Mouse (Mus musculus): ENCODE data around the gene Zfp991. TPM values are rescaled to one million over a fixed set of nuclear protein-coding genes. Genes with fewer than 3 reads are reported as not detected.
"Not testable (repeated sequence)": the region's sequence is repeated elsewhere in the genome, so short reads cannot be mapped to it uniquely, and the experiment has no call there.

The Zfp991 gene
- polyA plus RNA-seq (2014; fragmentation: Nextera tagmentation; extraction: Ambion mirVana), result 11.5 and 13.3 TPM in 2 replicates

DNA sequence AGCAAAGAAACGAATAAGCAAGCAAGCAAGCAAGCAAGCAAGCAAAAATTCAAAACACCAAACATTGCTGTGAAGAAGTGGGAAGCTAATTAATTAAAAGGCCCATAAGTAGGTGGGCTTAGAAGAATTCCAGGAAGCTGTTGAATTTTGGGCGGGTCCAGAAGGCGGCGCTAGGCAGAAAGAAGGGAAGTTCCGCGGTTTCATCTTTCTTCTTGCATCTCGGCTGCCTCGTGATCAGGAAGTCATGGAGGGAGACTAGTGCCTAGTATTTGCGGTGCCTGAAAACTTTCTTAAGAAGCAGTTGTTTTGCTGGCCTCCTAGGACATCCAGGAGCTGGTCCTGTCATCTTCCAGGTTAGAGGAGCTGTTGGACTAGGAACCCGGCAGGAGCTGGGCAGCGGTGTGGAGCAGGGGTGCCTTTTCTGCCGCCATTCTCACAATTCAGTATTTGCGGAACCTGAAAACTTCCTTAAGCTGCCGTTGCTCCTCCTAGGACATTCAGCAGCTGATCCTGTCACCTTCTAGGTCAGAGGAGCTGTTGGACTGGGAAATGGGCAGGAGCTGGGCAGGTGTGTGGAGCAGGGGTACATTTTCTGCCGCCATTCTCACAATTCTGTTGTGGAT is at the start of gene Zfp991:
Gene Zfp991 (plus strand): TSS at position 202 of the 623 bp plus-strand sequence.
- peak within 1 kb of the TSS; percentile 21; the same call in 1 of the 2 replicates for H3K4me3 ChIP-seq (ENCODE audit: low read length)
- not testable (repeated sequence) for H3K27ac ChIP-seq (ENCODE audit: low read depth, low read length); H3K9me3 ChIP-seq (ENCODE audit: control insufficient read depth, low read length); H3K4me1 ChIP-seq (ENCODE audit: control insufficient read depth, insufficient read depth, low read length); H3K27me3 ChIP-seq (ENCODE audit: control insufficient read depth, insufficient read depth, low read length); H3K9ac ChIP-seq (ENCODE audit: low read depth, low read length); ATAC-seq (ENCODE audit: low FRiP score, low TSS enrichment); H3K36me3 ChIP-seq (ENCODE audit: control insufficient read depth, insufficient read depth, low read length)
- peak within 1 kb of the TSS; percentile 19; the same call in 1 of the 2 replicates for H3K4me2 ChIP-seq (replicated peaks; ENCODE audit: low read depth, low read length)
- 62% methylated on average over 2 of the region's 15 CpGs for WGBS

DNA sequence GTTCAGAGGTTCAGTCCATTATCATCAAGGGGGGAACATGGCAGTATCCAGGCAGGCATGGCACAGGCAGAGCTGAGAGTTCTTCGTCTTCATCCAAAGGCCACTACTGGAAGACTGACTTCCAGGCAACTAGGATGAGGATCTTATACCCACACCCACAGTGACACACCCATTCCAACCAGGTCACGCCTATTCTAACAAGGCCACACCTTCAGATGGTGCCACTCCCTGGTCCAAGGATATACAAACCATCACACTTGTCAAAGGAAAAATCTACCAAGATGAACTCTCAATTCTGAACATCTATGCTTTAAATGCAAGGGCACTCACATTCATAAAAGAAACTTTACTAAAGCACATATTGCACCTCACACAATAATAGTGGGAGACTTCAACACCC is 36.2 kb upstream of the Zfp991 start:
- not testable (repeated sequence) for H3K4me1 ChIP-seq (ENCODE audit: control insufficient read depth, insufficient read depth, low read length); H3K9ac ChIP-seq (ENCODE audit: low read depth, low read length); H3K9me3 ChIP-seq (ENCODE audit: control insufficient read depth, low read length); H3K27ac ChIP-seq (ENCODE audit: low read depth, low read length); H3K4me3 ChIP-seq (ENCODE audit: low read length); ATAC-seq (ENCODE audit: low FRiP score, low TSS enrichment); H3K4me2 ChIP-seq (replicated peaks; ENCODE audit: low read depth, low read length); H3K27me3 ChIP-seq (ENCODE audit: control insufficient read depth, insufficient read depth, low read length); H3K36me3 ChIP-seq (ENCODE audit: control insufficient read depth, insufficient read depth, low read length)
- 74% methylated on average over 2 of the region's 2 CpGs for WGBS

DNA sequence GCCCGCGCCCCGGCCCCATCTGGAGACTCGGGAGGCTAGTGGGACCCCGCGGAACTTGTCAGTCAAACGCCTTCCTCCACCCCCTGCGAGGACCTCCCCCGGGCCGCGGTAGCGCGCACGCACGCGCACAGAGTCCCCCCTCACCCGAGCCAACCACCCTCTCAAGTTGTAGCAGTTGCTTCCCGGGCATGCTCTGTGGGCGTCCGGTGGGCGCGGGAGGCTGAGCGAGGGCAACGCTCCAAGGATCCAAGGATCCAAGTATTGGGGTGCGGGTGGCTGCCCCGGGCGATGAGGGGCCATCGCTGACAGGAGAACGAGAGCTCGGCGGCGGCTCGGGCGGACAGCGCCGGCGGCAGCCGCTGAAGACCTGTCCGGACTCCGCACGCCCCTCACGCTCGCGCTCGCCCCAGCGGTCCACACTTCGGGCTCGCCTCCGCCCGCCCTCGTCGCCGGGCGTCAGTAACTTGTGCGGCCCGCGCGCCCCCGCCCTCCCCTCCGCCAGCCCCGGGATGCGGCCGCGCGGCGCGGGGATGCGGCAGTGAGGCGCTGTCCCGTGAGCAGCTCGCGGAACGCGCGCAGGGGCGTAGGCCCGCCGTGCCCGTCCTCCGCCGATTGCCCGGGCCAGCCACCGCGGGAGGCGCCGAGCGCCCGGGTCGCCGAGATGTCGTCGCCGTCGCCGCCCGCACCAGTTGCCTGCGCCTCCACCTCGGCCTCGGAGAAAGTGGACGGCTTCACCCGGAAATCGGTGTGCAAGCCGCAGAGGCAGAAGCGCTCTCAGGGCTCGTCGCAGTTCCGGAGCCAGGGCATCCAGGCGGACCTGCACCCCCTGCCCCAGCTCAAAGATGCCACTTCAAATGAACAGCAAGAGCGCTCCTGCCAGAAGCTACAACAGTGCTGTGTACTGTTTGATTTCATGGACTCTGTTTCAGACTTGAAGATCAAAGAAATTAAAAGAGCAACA is 29.9 kb upstream of the Zfp991 start:
- Histone ChIP-seq H3K9ac (ENCODE audit: low read depth, low read length) (peak overlapping the region; percentile 37; the same call in 1 of the 2 replicates), H3K4me2 (replicated peaks; ENCODE audit: low read depth, low read length) (peak overlapping the region; percentile 65), H3K4me3 (ENCODE audit: low read length) (peak overlapping the region; percentile 42)
- 1% methylated on average over 80 of the region's 109 CpGs for WGBS
- H3K27me3 ChIP-seq (ENCODE audit: control insufficient read depth, insufficient read depth, low read length); H3K36me3 ChIP-seq (ENCODE audit: control insufficient read depth, insufficient read depth, low read length); H3K4me1 ChIP-seq (ENCODE audit: control insufficient read depth, insufficient read depth, low read length); H3K9me3 ChIP-seq (ENCODE audit: control insufficient read depth, low read length); H3K27ac ChIP-seq (ENCODE audit: low read depth, low read length): not testable (repeated sequence)
- ATAC-seq (ENCODE audit: low FRiP score, low TSS enrichment), result peak; percentile 86

DNA sequence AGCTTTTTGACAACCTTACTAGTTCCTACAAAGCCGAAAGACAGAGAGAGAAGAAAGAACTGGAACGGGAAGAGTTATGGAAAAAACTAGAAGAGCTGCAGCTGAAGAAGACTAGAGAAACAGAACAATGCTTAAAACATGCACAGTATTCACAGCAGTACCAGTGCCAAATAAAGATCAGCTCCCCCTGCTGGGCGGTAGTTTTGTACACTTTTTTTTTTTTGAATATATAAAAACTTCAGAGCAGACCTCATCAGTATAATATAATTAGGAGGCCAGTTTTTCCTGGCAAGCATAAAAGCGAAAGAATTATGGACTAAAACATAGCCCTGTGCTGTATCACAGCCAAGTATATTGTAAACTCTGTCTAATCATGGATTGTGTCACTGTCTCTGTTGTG is 28.0 kb upstream of the Zfp991 start:
- not testable (repeated sequence) for H3K4me1 ChIP-seq (ENCODE audit: control insufficient read depth, insufficient read depth, low read length); ATAC-seq (ENCODE audit: low FRiP score, low TSS enrichment); H3K27ac ChIP-seq (ENCODE audit: low read depth, low read length); H3K27me3 ChIP-seq (ENCODE audit: control insufficient read depth, insufficient read depth, low read length); H3K9me3 ChIP-seq (ENCODE audit: control insufficient read depth, low read length); H3K4me3 ChIP-seq (ENCODE audit: low read length); H3K9ac ChIP-seq (ENCODE audit: low read depth, low read length); H3K36me3 ChIP-seq (ENCODE audit: control insufficient read depth, insufficient read depth, low read length); H3K4me2 ChIP-seq (replicated peaks; ENCODE audit: low read depth, low read length)
- 57% methylated on average over 4 of the region's 4 CpGs for WGBS

DNA sequence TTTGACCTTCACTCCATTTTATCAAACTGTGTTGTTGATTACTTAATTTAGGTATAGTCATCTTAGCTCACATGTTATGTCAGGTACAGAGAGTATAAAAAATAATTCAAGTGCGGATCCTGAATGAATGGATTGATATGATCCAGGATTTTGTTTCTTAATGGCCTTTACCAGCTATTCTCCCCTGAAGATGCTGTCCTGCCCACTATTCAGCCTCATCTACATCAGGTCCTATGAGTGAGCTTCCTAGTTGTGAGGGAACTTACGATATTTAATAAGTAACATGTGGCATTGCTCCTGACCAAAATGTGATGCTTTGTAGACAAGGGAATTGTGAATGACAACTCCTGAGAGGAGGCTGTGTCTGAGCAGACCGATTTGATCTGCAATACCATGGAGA is 14.0 kb upstream of the Zfp991 start:
- not testable (repeated sequence) for H3K27me3 ChIP-seq (ENCODE audit: control insufficient read depth, insufficient read depth, low read length); H3K4me2 ChIP-seq (replicated peaks; ENCODE audit: low read depth, low read length); H3K9me3 ChIP-seq (ENCODE audit: control insufficient read depth, low read length); H3K9ac ChIP-seq (ENCODE audit: low read depth, low read length); H3K27ac ChIP-seq (ENCODE audit: low read depth, low read length); H3K36me3 ChIP-seq (ENCODE audit: control insufficient read depth, insufficient read depth, low read length); H3K4me1 ChIP-seq (ENCODE audit: control insufficient read depth, insufficient read depth, low read length); H3K4me3 ChIP-seq (ENCODE audit: low read length); ATAC-seq (ENCODE audit: low FRiP score, low TSS enrichment)
- 77% methylated on average over 2 of the region's 3 CpGs for WGBS

DNA sequence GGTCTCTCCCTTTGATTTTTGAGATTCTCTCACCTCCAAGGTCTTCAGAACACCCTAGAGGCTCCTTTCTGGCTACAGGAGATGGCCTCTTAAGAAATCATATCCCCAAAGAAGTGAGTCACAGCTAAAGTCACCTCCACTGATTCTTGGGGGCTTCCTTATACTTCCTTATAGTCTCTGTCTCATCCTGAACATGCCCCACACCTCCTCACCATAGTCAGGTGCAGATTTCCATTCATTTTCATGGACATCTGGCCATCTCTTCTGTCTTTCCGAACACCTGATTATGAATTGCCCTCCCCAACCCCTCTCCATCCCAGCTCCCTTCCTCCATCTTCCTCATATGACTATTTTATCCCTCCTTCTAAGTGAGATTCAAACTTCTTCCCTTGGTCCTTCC is 9.6 kb upstream of the Zfp991 start:
- not testable (repeated sequence) for H3K9ac ChIP-seq (ENCODE audit: low read depth, low read length); H3K4me3 ChIP-seq (ENCODE audit: low read length); H3K27me3 ChIP-seq (ENCODE audit: control insufficient read depth, insufficient read depth, low read length); H3K4me1 ChIP-seq (ENCODE audit: control insufficient read depth, insufficient read depth, low read length); H3K36me3 ChIP-seq (ENCODE audit: control insufficient read depth, insufficient read depth, low read length); H3K27ac ChIP-seq (ENCODE audit: low read depth, low read length); H3K4me2 ChIP-seq (replicated peaks; ENCODE audit: low read depth, low read length); ATAC-seq (ENCODE audit: low FRiP score, low TSS enrichment)
- H3K9me3 ChIP-seq (ENCODE audit: control insufficient read depth, low read length), result peaks cover 15% of the 10 kb centered on the region; the same call in 1 of the 2 replicates
- 72% methylated on average over 1 of the region's 1 CpGs for WGBS

DNA sequence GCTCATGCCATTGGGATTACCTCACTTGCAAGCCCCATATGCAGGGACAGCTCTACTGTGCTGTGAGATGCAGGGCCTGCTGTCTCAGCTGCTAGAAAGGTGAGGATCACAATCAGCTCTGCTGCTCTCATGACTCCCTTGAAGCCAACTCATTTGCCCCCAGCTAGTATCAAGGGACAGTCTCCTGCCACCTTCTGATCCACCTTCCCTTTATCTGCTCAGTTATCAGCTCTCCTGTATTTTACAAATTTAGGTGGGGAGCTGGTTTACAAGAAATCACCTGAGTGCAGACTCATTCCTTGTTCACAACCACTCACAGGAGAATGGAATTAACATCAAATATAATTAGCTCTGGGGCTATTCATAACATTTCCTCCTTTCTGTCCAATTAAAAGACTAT is 8.0 kb upstream of the Zfp991 start:
- not testable (repeated sequence) for H3K27ac ChIP-seq (ENCODE audit: low read depth, low read length); H3K4me2 ChIP-seq (replicated peaks; ENCODE audit: low read depth, low read length); ATAC-seq (ENCODE audit: low FRiP score, low TSS enrichment); H3K9ac ChIP-seq (ENCODE audit: low read depth, low read length); H3K27me3 ChIP-seq (ENCODE audit: control insufficient read depth, insufficient read depth, low read length); H3K36me3 ChIP-seq (ENCODE audit: control insufficient read depth, insufficient read depth, low read length); H3K4me3 ChIP-seq (ENCODE audit: low read length); H3K4me1 ChIP-seq (ENCODE audit: control insufficient read depth, insufficient read depth, low read length)
- H3K9me3 ChIP-seq (ENCODE audit: control insufficient read depth, low read length), result peaks cover 16% of the 10 kb centered on the region

DNA sequence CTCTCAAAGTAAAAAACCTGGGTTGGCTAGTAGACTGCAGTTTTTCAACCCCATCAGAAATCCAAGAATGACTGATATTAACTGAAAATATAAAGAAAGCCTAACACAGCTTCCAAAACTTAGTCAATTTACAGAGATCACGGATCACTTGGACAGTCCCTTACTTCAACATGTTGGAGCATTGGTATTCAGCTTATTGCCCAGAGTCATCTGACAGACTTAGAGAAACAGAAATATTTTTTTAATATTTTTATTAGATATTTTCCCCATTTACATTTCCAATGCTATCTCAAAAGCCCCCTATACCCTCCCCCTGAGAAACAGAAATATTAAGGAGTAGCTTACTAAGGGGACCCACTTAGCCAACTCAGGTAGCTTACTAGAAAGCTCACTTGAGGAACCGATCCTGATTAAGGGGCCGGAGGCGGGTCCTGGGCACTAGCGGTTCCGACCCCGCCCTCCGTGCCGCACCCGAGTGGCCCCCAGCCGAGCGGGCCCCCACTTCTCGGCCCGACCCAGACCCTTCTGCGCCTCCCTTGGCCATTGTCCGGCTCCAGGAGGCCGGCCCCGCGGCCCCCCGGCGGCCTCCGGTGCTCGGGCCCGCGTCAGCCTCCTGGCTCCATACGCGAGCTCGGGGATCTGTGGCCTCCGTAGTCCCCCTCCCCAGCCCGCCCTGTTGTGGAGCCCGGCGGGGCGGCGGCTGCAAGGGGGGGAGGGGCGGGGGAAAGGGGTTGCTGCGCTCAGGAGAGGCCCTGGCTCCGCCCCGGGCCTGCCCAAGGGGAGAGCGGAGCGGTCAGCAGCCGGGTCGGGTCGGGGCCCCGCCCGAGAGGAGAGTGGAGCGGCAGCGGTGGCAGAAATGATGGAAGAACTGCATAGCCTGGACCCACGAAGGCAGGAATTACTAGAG is 7.2 kb upstream of the Zfp991 start:
- 10% methylated on average over 45 of the region's 48 CpGs for WGBS
- peak; percentile 100 for ATAC-seq (ENCODE audit: low FRiP score, low TSS enrichment)
- H3K4me2 ChIP-seq (replicated peaks; ENCODE audit: low read depth, low read length), result peak overlapping the region; percentile 75
- H3K27me3 ChIP-seq (ENCODE audit: control insufficient read depth, insufficient read depth, low read length); H3K4me1 ChIP-seq (ENCODE audit: control insufficient read depth, insufficient read depth, low read length); H3K27ac ChIP-seq (ENCODE audit: low read depth, low read length); H3K36me3 ChIP-seq (ENCODE audit: control insufficient read depth, insufficient read depth, low read length): not testable (repeated sequence)
- peaks cover 16% of the 10 kb centered on the region for H3K9me3 ChIP-seq (ENCODE audit: control insufficient read depth, low read length)
- peak overlapping the region; percentile 72 for H3K9ac ChIP-seq (ENCODE audit: low read depth, low read length)
- H3K4me3 ChIP-seq (ENCODE audit: low read length), result peak overlapping the region; percentile 54

Measured in kidney, embryonic 14.5 days (tissue).